Mouse (Mus musculus): Measurements from ENCODE around the gene Tcf7. TPM values are rescaled to one million over a fixed set of nuclear protein-coding genes. Genes with fewer than 3 reads are reported as not detected.

Gene Tcf7
- polyA plus RNA-seq, 1 experiment: 25.3 TPM

DNA sequence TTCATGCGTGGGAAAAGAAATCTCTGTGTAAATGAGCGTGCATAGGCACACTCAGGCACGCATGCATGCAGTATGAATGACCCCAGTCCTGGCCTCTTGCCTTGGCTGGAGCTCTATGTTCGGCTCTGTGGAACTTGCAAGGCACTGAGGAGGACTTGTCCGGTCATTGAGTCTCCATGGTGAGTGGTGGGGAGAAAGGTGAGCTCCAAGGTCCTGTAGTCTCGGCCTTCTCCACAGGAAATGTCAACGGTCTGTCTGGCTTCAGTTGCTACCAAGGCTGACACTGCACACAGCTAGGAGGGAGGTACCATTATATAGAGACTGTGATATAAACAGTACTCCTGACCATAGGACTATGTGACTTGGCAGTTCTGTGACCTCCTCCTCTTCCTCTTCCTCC, 23.6 kb upstream of the Tcf7 start:
- no peaks in the 10 kb centered on the region for H3K79me3 ChIP-seq (ENCODE audit: low read depth)
- no peak overlapping the region for H3K4me3 ChIP-seq (ENCODE audit: insufficient read depth, poor library complexity, severe bottlenecking)
- H3K79me2 ChIP-seq (ENCODE audit: control insufficient read depth, insufficient read depth): no peaks in the 10 kb centered on the region
- no peak overlapping the region for H3ac ChIP-seq (ENCODE audit: control insufficient read depth, insufficient read length, low read depth)
- TF ChIP-seq USF1 (IDR thresholded peaks at IDR 0.05; ENCODE audit: low read depth): no peak
- no peak for TF ChIP-seq CTCF (IDR thresholded peaks at IDR 0.05; ENCODE audit: control insufficient read depth, insufficient read depth, insufficient read length)
- no peak for TF ChIP-seq MAX (IDR thresholded peaks at IDR 0.05)
- TF ChIP-seq CEBPB (IDR thresholded peaks at IDR 0.05; ENCODE audit: low read depth): no peak
- TF ChIP-seq FOSL1 (IDR thresholded peaks at IDR 0.05; ENCODE audit: insufficient read depth, low read length, poor library complexity, severe bottlenecking): no peak
- no peak for TF ChIP-seq MYOD1 (IDR thresholded peaks at IDR 0.05; ENCODE audit: control insufficient read depth, insufficient read length, low read depth)
- TF ChIP-seq MYOG (IDR thresholded peaks at IDR 0.05; ENCODE audit: control insufficient read depth, extremely low read depth, insufficient read length): no peak
- H3K36me3 ChIP-seq (ENCODE audit: control insufficient read depth, insufficient read depth): no peaks in the 10 kb centered on the region
- no peaks in the 10 kb centered on the region for H3K27me3 ChIP-seq (ENCODE audit: control insufficient read depth, insufficient read depth, insufficient read length)

DNA sequence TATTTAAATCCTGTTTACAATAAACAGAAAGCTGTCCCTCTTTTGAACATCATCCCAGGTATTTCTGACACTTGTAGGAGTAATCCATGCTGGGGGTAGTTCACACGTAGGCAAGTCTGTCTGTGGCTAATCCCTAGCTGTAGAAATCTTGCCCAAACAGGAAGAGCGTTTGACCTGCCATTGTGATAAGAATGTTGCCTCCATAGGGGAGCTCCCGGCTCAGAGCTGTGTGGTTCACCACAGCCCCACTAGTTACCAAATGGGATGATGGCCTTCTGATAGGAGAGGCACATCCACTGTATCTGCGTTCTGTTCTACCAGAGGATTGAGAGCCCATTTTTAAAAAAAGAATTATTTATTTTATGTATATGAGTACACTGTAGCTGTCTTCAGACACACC, 22.5 kb upstream of the Tcf7 start:
- Histone ChIP-seq H3K79me3 (ENCODE audit: low read depth) (no peaks in the 10 kb centered on the region), H3K79me2 (ENCODE audit: control insufficient read depth, insufficient read depth) (no peaks in the 10 kb centered on the region), H3K4me3 (ENCODE audit: insufficient read depth, poor library complexity, severe bottlenecking) (no peak overlapping the region), H3ac (ENCODE audit: control insufficient read depth, insufficient read length, low read depth) (no peak overlapping the region), H3K27me3 (ENCODE audit: control insufficient read depth, insufficient read depth, insufficient read length) (no peaks in the 10 kb centered on the region), H3K36me3 (ENCODE audit: control insufficient read depth, insufficient read depth) (no peaks in the 10 kb centered on the region)
- TF ChIP-seq CEBPB (IDR thresholded peaks at IDR 0.05; ENCODE audit: low read depth): no peak
- no peak for TF ChIP-seq MYOG (IDR thresholded peaks at IDR 0.05; ENCODE audit: control insufficient read depth, extremely low read depth, insufficient read length)
- TF ChIP-seq USF1 (IDR thresholded peaks at IDR 0.05; ENCODE audit: low read depth): no peak
- no peak for TF ChIP-seq FOSL1 (IDR thresholded peaks at IDR 0.05; ENCODE audit: insufficient read depth, low read length, poor library complexity, severe bottlenecking)
- no peak for TF ChIP-seq MAX (IDR thresholded peaks at IDR 0.05)
- TF ChIP-seq MYOD1 (IDR thresholded peaks at IDR 0.05; ENCODE audit: control insufficient read depth, insufficient read length, low read depth): no peak
- no peak for TF ChIP-seq CTCF (IDR thresholded peaks at IDR 0.05; ENCODE audit: control insufficient read depth, insufficient read depth, insufficient read length)

DNA sequence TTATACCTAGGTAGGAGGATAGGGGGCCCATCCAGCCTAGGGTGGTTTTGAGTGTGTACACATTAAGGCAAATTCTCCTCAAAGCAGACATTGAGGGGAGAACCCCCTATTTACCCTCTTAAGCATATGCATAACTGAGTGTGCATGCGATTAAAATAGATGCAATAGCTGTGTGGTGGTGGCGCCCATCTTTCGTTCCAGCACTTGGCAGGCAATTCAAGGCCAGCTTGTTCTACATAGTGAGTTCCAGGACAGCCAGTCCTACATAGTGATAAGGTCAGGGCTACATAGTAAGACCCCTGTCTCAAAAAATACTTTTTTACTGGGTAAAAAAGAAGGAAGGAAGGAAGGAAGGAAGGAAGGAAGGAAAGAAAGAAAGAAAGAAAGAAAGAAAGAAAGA, 19.9 kb upstream of the Tcf7 start:
- H3K4me3 ChIP-seq (ENCODE audit: insufficient read depth, poor library complexity, severe bottlenecking): no peak overlapping the region
- H3K27me3 ChIP-seq (ENCODE audit: control insufficient read depth, insufficient read depth, insufficient read length): no peaks in the 10 kb centered on the region
- no peaks in the 10 kb centered on the region for H3K79me2 ChIP-seq (ENCODE audit: control insufficient read depth, insufficient read depth)
- TF ChIP-seq FOSL1 (IDR thresholded peaks at IDR 0.05; ENCODE audit: insufficient read depth, low read length, poor library complexity, severe bottlenecking): no peak
- H3ac ChIP-seq (ENCODE audit: control insufficient read depth, insufficient read length, low read depth): no peak overlapping the region
- H3K79me3 ChIP-seq (ENCODE audit: low read depth): no peaks in the 10 kb centered on the region
- H3K36me3 ChIP-seq (ENCODE audit: control insufficient read depth, insufficient read depth): no peaks in the 10 kb centered on the region

DNA sequence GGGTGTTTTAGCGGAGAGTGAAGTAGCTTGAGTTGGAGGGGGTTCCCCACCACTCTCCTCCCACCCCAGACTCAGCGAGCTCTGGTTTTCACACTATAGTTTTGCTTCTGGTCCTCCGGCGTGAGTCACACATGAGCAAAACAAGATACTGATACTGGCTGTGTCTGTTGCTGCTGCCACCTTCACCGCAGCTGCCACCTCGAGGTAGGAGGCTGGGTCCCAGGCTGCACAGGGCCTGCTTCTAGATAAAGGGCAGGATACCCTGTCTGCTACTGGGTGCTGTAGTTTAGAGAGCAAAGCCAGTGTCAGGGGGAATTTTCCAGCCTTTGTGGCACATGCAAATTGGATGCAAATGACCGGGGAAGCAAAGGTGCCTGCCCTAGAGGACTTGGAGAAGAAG, 16.9 kb upstream of the Tcf7 start:
- Histone ChIP-seq H3K36me3 (ENCODE audit: control insufficient read depth, insufficient read depth) (no peaks in the 10 kb centered on the region), H3K79me3 (ENCODE audit: low read depth) (no peaks in the 10 kb centered on the region), H3K27me3 (ENCODE audit: control insufficient read depth, insufficient read depth, insufficient read length) (no peaks in the 10 kb centered on the region), H3K4me3 (ENCODE audit: insufficient read depth, poor library complexity, severe bottlenecking) (no peak overlapping the region), H3ac (ENCODE audit: control insufficient read depth, insufficient read length, low read depth) (no peak overlapping the region), H3K79me2 (ENCODE audit: control insufficient read depth, insufficient read depth) (no peaks in the 10 kb centered on the region)
- TF ChIP-seq MYOG (IDR thresholded peaks at IDR 0.05; ENCODE audit: control insufficient read depth, extremely low read depth, insufficient read length) (no peak), MAX (IDR thresholded peaks at IDR 0.05) (no peak), MYOD1 (IDR thresholded peaks at IDR 0.05; ENCODE audit: control insufficient read depth, insufficient read length, low read depth) (no peak), USF1 (IDR thresholded peaks at IDR 0.05; ENCODE audit: low read depth) (no peak), CEBPB (IDR thresholded peaks at IDR 0.05; ENCODE audit: low read depth) (no peak), CTCF (IDR thresholded peaks at IDR 0.05; ENCODE audit: control insufficient read depth, insufficient read depth, insufficient read length) (no peak), FOSL1 (IDR thresholded peaks at IDR 0.05; ENCODE audit: insufficient read depth, low read length, poor library complexity, severe bottlenecking) (no peak)

DNA sequence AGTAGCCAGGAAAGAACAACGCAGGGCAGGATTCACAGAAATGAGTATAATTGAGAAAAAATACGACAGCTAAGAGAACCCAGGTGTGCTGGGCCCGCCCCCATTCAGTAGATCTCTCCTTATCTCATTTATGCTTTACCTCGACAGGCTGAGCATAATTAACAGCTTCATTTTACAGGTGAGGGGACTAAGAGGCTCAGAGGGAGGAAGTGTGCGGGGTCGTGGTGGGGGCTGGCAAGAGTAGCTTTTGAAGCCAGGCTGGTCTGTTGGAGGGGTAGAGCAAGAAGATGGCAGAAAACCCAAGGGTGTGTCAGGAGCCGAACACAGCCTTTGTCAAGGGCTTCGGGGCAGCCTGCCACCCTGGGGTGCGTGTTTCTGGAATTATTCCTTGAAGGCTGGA, 16.1 kb upstream of the Tcf7 start:
- H3K4me3 ChIP-seq (ENCODE audit: insufficient read depth, poor library complexity, severe bottlenecking): no peak overlapping the region
- H3K79me3 ChIP-seq (ENCODE audit: low read depth): no peaks in the 10 kb centered on the region
- no peak for TF ChIP-seq FOSL1 (IDR thresholded peaks at IDR 0.05; ENCODE audit: insufficient read depth, low read length, poor library complexity, severe bottlenecking)
- no peak for TF ChIP-seq MAX (IDR thresholded peaks at IDR 0.05)
- TF ChIP-seq CEBPB (IDR thresholded peaks at IDR 0.05; ENCODE audit: low read depth): no peak
- no peak for TF ChIP-seq CTCF (IDR thresholded peaks at IDR 0.05; ENCODE audit: control insufficient read depth, insufficient read depth, insufficient read length)
- TF ChIP-seq MYOG (IDR thresholded peaks at IDR 0.05; ENCODE audit: control insufficient read depth, extremely low read depth, insufficient read length): no peak
- no peak for TF ChIP-seq USF1 (IDR thresholded peaks at IDR 0.05; ENCODE audit: low read depth)
- TF ChIP-seq MYOD1 (IDR thresholded peaks at IDR 0.05; ENCODE audit: control insufficient read depth, insufficient read length, low read depth): no peak
- H3K36me3 ChIP-seq (ENCODE audit: control insufficient read depth, insufficient read depth): no peaks in the 10 kb centered on the region
- H3K79me2 ChIP-seq (ENCODE audit: control insufficient read depth, insufficient read depth): no peaks in the 10 kb centered on the region
- H3K27me3 ChIP-seq (ENCODE audit: control insufficient read depth, insufficient read depth, insufficient read length): no peaks in the 10 kb centered on the region
- no peak overlapping the region for H3ac ChIP-seq (ENCODE audit: control insufficient read depth, insufficient read length, low read depth)

DNA sequence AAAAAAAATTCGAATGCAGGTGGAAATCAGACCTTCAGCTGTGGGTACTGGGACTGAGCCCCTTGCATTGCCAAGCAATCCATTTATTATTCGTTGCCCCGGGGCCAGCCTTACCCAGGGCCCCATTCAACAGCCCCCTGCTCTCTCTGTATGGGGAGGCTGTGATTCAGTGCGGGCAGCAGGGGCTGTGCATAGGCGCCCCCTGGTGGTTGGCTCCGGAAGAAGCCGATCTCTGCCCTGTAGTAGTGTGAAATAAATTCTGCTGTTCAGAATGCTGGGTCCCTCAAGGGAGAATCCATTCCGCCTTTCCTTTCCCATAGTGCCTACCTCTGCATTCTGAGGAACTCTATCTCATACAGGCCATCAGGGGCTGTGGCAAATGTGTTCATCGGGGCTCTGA, 14.5 kb upstream of the Tcf7 start:
- TF ChIP-seq CTCF (IDR thresholded peaks at IDR 0.05; ENCODE audit: control insufficient read depth, insufficient read depth, insufficient read length) (peak; percentile 78), USF1 (IDR thresholded peaks at IDR 0.05; ENCODE audit: low read depth) (no peak)
- Histone ChIP-seq H3ac (ENCODE audit: control insufficient read depth, insufficient read length, low read depth) (no peak overlapping the region), H3K36me3 (ENCODE audit: control insufficient read depth, insufficient read depth) (no peaks in the 10 kb centered on the region), H3K27me3 (ENCODE audit: control insufficient read depth, insufficient read depth, insufficient read length) (no peaks in the 10 kb centered on the region), H3K4me3 (ENCODE audit: insufficient read depth, poor library complexity, severe bottlenecking) (no peak overlapping the region), H3K79me2 (ENCODE audit: control insufficient read depth, insufficient read depth) (no peaks in the 10 kb centered on the region), H3K79me3 (ENCODE audit: low read depth) (no peaks in the 10 kb centered on the region)
